Mouse (Mus musculus) neural tube, embryonic 11.5 days (tissue): ENCODE results near the gene Epas1. TPM values are rescaled to one million over a fixed set of nuclear protein-coding genes. Genes with fewer than 3 reads are reported as not detected.

Experiments used
- ATAC-seq: fragments of 200-750 bp; cut with Nextera tagmentation; 2 replicates; pipeline ENCODE4 v1.8.0; 2017; ENCODE audit warnings: moderate number of reproducible peaks, mild to moderate bottlenecking, moderate TSS enrichment, moderate library complexity; ENCODE audit not compliant: insufficient read depth, low FRiP score, low TSS enrichment
- DNase-seq: peaks from one replicate; pipeline ENCODE4 v3.0.0-alpha.2; 2015; ENCODE audit warnings: low spot score
- H3K27ac ChIP-seq: fragments of 300-500 bp; sonication (generic); 2 replicates; pipeline ENCODE4 v1.5.1; 2014; ENCODE audit warnings: low read depth, mild to moderate bottlenecking, low read length
- H3K27me3 ChIP-seq: fragments of 300-500 bp; sonication (generic); 2 replicates; pipeline ENCODE4 v1.6.1; 2014; ENCODE audit warnings: mild to moderate bottlenecking, low read length, mixed read lengths; ENCODE audit not compliant: control insufficient read depth, insufficient read depth
- H3K36me3 ChIP-seq: fragments of 300-500 bp; sonication (generic); 2 replicates; pipeline ENCODE4 v1.6.1; 2014; ENCODE audit warnings: mild to moderate bottlenecking, low read length, moderate library complexity, mixed read lengths; ENCODE audit not compliant: control insufficient read depth, insufficient read depth
- H3K4me1 ChIP-seq: fragments of 300-500 bp; sonication (generic); 2 replicates; pipeline ENCODE4 v1.6.1; 2014; ENCODE audit warnings: low read length, mixed read lengths; ENCODE audit not compliant: control insufficient read depth, insufficient read depth
- H3K4me2 ChIP-seq: fragments of 300-500 bp; sonication (generic); 2 replicates; pipeline ENCODE4 v1.6.1; 2014; ENCODE audit warnings: low read depth, mild to moderate bottlenecking, moderate library complexity
- H3K4me3 ChIP-seq: fragments of 300-500 bp; sonication (generic); 2 replicates; pipeline ENCODE4 v1.5.1; 2014; ENCODE audit warnings: low read depth, low read length
- H3K9ac ChIP-seq: fragments of 300-500 bp; sonication (generic); 2 replicates; pipeline ENCODE4 v1.6.1; 2014; ENCODE audit warnings: mild to moderate bottlenecking, low read length
- H3K9me3 ChIP-seq: fragments of 300-500 bp; sonication (generic); 2 replicates; pipeline ENCODE4 v1.6.1; 2016; ENCODE audit warnings: low read length; ENCODE audit not compliant: control insufficient read depth
- WGBS: fragments of 180-500 bp; shearing (Covaris S2); extraction: QIAGEN DNeasy Blood & Tissue Kit; methylation state at CpG from one replicate; pipeline ENCODE4 v1.1.7; 2014; 5-methylcytosine and 5-hydroxymethylcytosine counted together
- polyA plus RNA-seq: library from polyadenylated mRNA; unstranded; fragments of >200 nt; fragmentation: Nextera tagmentation; extraction: Ambion mirVana; gene quantifications from 2 replicates; pipeline ENCODE4 v1.2.1, GENCODE M21; 2014

The Epas1 gene
- polyA plus RNA-seq, 1 experiment from 2014 or later: 8.7 TPM

DNA sequence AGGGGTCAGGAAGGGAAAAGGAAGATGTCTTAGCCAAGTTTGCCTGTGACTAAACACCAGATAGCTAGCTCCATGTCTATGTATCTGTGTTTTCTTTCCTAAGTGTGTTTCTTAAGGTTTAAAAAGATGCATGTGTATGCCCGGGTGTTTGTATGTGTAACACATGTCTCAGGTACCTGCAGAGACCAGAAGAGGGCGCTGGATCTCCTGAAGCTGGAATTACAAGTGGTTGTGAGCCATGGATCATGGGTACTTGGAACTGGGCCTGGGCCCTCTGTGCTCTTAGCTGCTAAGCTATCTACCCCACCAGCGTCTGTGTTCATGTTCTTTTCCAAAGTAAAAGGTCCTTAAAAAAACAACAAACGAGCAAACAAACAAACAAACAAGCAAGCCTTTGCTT is 12.9 kb downstream of the Epas1 start:
- no peak overlapping the region for H3K9ac ChIP-seq
- ATAC-seq (no peak), DNase-seq (no peak)
- no peaks in the 10 kb centered on the region for H3K36me3 ChIP-seq
- H3K4me3 ChIP-seq: no peak overlapping the region
- no peak overlapping the region for H3K27ac ChIP-seq
- no peaks in the 10 kb centered on the region for H3K4me1 ChIP-seq
- H3K9me3 ChIP-seq: no peaks in the 10 kb centered on the region
- no peak overlapping the region for H3K4me2 ChIP-seq
- no peaks in the 10 kb centered on the region for H3K27me3 ChIP-seq
- WGBS: 82% methylated on average over 4 of the region's 4 CpGs

GRCm38 (mm10) chr17:86768596-86768995 is 15.1 kb downstream of the Epas1 start:
- H3K36me3 ChIP-seq: no peaks in the 10 kb centered on the region
- H3K27ac ChIP-seq: no peak overlapping the region
- H3K4me1 ChIP-seq: no peaks in the 10 kb centered on the region
- H3K9me3 ChIP-seq: no peaks in the 10 kb centered on the region
- H3K27me3 ChIP-seq: no peaks in the 10 kb centered on the region
- H3K4me3 ChIP-seq: no peak overlapping the region
- H3K9ac ChIP-seq: no peak overlapping the region
- 78% methylated on average over 7 of the region's 7 CpGs for WGBS
- H3K4me2 ChIP-seq: no peak overlapping the region
- no peak for ATAC-seq
- DNase-seq: no peak

DNA sequence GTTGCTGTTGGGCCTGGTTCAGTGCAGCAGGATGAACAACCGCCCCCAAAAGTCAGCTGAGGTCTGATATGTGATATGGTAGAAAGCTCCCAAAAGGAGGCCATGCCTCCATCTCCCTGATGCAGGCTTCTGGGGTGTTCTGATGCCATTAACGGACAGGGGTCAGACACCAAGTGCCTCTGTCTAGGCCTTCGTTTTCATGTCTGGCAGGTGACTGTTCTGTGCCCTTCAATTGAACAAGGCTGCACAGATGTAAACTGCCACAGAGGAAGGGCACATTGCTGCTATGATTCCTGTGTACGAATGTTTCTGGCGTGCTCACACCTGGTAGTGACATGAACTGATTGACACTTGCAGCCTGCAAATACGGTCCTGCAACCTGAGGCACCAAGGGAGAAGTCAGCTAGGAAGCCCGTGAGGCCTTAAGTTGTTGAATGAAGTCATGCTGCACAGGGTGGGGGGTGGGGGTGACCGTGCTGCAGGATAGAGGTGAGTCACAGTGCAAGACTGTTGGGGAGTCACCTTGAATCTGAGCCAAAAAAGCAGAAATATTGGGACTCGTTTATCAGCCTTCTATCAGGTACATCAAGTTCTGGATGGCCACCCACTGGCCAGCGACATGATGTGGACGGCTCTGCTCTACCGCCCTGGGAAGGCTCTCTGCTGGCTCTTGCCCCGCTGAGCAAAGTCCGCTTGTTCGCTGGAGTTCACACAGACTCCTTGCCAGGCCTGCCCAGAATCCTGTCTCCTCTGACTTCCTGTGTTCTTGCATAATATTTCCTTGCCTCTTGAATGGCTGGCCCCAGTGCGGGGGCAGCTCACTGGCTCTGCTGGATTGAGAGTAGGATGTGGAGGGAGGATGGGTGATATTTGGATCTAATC is 16.1 kb downstream of the Epas1 start:
- no peaks in the 10 kb centered on the region for H3K9me3 ChIP-seq
- ATAC-seq: no peak
- H3K4me1 ChIP-seq: no peaks in the 10 kb centered on the region
- 81% methylated on average over 16 of the region's 16 CpGs for WGBS
- H3K27me3 ChIP-seq: no peaks in the 10 kb centered on the region
- H3K4me3 ChIP-seq: no peak overlapping the region
- H3K4me2 ChIP-seq: no peak overlapping the region
- DNase-seq: no peak
- no peaks in the 10 kb centered on the region for H3K36me3 ChIP-seq
- no peak overlapping the region for H3K27ac ChIP-seq
- no peak overlapping the region for H3K9ac ChIP-seq

DNA sequence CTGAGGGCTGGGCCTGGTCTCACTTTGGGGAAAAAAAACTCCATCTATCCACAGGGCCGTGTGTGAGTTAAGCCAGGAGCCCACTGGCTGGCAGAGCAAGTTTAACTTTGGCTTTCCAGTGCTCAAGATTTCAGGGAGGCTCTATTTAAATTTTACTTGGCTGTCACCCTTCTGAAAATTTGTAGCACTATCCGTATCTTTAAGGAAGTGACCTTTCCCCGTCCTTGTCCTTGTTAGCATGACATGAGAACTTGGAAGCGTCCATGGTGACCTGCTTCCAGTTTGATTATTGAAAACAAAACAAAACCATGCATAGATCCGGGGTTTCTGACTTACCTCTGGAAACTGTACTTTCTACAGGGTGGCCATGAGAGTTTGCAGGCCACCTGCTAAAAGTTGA is 17.3 kb downstream of the Epas1 start:
- Histone ChIP-seq H3K36me3 (no peaks in the 10 kb centered on the region), H3K4me2 (no peak overlapping the region), H3K9me3 (no peaks in the 10 kb centered on the region), H3K27me3 (no peaks in the 10 kb centered on the region), H3K4me3 (no peak overlapping the region), H3K9ac (no peak overlapping the region), H3K27ac (no peak overlapping the region), H3K4me1 (no peaks in the 10 kb centered on the region)
- WGBS: 78% methylated on average over 5 of the region's 5 CpGs
- DNase-seq (no peak), ATAC-seq (no peak)

- no peak overlapping the region for H3K27ac ChIP-seq
- DNase-seq (no peak), ATAC-seq (no peak)
- no peak overlapping the region for H3K4me2 ChIP-seq
- H3K36me3 ChIP-seq: no peaks in the 10 kb centered on the region
- H3K4me1 ChIP-seq: no peaks in the 10 kb centered on the region
- no peaks in the 10 kb centered on the region for H3K9me3 ChIP-seq
- WGBS: 72% methylated on average over 11 of the region's 11 CpGs
- H3K9ac ChIP-seq: no peak overlapping the region
- H3K27me3 ChIP-seq: no peaks in the 10 kb centered on the region
- no peak overlapping the region for H3K4me3 ChIP-seq
Measured at GRCm38 (mm10) chr17:86772035-86772434, 18.5 kb downstream of the Epas1 start.

GRCm38 (mm10) chr17:86772929-86773588 is 19.6 kb downstream of the Epas1 start:
- Histone ChIP-seq H3K4me1 (no peaks in the 10 kb centered on the region), H3K27ac (no peak overlapping the region), H3K27me3 (no peaks in the 10 kb centered on the region), H3K4me2 (no peak overlapping the region), H3K4me3 (no peak overlapping the region), H3K36me3 (no peaks in the 10 kb centered on the region), H3K9ac (no peak overlapping the region), H3K9me3 (no peaks in the 10 kb centered on the region)
- 92% methylated on average over 15 of the region's 15 CpGs for WGBS
- ATAC-seq (no peak), DNase-seq (no peak)

GRCm38 (mm10) chr17:86776538-86776937 is 23.0 kb downstream of the Epas1 start:
- Histone ChIP-seq H3K4me2 (no peak overlapping the region), H3K4me3 (no peak overlapping the region), H3K27ac (no peak overlapping the region), H3K9ac (no peak overlapping the region), H3K9me3 (no peaks in the 10 kb centered on the region), H3K36me3 (no peaks in the 10 kb centered on the region), H3K27me3 (no peaks in the 10 kb centered on the region), H3K4me1 (no peaks in the 10 kb centered on the region)
- DNase-seq (no peak), ATAC-seq (no peak)
- 85% methylated on average over 12 of the region's 12 CpGs for WGBS

DNA sequence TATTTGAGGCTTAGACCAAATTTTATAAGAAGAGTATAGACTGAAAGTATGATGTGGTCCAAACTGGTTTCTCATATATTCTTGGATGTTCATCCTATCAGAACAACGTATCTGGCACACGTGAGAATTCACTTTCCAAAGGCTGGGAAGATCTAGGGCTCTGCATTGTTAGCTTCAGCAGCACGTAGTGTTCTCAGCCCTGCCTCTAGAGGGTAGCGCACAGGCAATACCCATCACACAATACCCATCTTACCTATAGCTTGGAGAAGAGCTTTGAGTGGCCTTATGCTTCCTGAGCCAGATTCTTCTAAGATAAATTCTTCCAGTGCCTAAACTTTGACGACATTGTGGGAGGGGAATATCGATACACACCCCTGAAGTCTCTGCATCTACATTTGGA is 24.6 kb downstream of the Epas1 start:
- ATAC-seq (no peak), DNase-seq (no peak)
- Histone ChIP-seq H3K9ac (no peak overlapping the region), H3K4me2 (no peak overlapping the region), H3K36me3 (no peaks in the 10 kb centered on the region), H3K4me3 (no peak overlapping the region), H3K9me3 (no peaks in the 10 kb centered on the region), H3K27ac (no peak overlapping the region), H3K27me3 (no peaks in the 10 kb centered on the region), H3K4me1 (no peaks in the 10 kb centered on the region)
- 91% methylated on average over 6 of the region's 6 CpGs for WGBS
